8 mouse cellular contexts compared by ENCODE assay signal in the genomic region with DNA sequence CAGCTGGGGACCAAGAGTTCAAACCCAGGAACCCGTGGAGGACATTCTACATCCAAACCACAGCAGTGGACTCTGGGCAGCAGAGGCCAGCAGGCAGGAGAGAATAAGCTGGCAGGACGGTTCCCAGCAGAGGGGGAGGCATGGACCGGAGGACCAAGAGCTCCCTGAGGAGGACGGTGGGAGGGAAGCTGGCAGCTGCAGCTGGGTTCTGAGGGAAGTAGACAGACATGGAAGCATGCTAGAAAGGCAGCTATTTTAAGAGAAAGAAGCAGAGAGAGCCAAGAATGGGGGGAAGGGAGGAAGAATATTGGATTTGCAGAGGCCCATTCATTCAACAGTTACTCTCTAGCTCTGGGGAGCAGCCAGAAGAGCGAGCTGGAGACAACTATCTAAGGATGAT. TPM values are rescaled to one million over a fixed set of nuclear protein-coding genes. Genes with fewer than 3 reads are reported as not detected.
DNase-seq lines count a peak whose midpoint lies in the region; ATAC-seq lines count a peak whose summit lies in the region.

No protein-coding gene starts in this region.

- H3K4me3 ChIP-seq in forebrain, embryonic 15.5 days, result no peak overlapping the region
- no peak overlapping the region for H3K4me3 ChIP-seq in forebrain, embryonic 11.5 days (ENCODE audit: low read depth, low read length)

- ATAC-seq in forebrain, embryonic 15.5 days (replicated peaks), result no peak; the same call in 1 of the 2 replicates
- ATAC-seq in forebrain, embryonic 11.5 days (replicated peaks; ENCODE audit: low FRiP score), result no peak

- no peak for DNase-seq in forebrain, embryonic 11.5 days (ENCODE audit: low spot score)
- peak; percentile 13 for DNase-seq in urinary bladder, postnatal 14 days (ENCODE audit: low spot score)
- no peak for DNase-seq in urinary bladder, adult 2 months (ENCODE audit: low spot score)
- peak; percentile 61 to 67 for DNase-seq in left cerebral cortex, adult 9 months (ENCODE audit: low spot score in 2 of 2)
- no peak for DNase-seq in retina, embryonic 14.5 days (ENCODE audit: low spot score)
- DNase-seq in embryo, embryonic 10 days (ENCODE audit: low spot score), result no peak
- DNase-seq in kidney, adult 9 months, result no peak

- H3K27ac ChIP-seq in forebrain, embryonic 15.5 days (replicated peaks), result peak overlapping the region; percentile 64
- H3K27ac ChIP-seq in forebrain, embryonic 11.5 days (ENCODE audit: low read depth, low read length), result no peak overlapping the region

- H3K36me3 ChIP-seq in forebrain, embryonic 15.5 days, result no peaks in the 10 kb centered on the region
- no peaks in the 10 kb centered on the region for H3K36me3 ChIP-seq in forebrain, embryonic 11.5 days (ENCODE audit: control insufficient read depth, insufficient read depth, low read length)

- no peak overlapping the region for H3K4me2 ChIP-seq in forebrain, embryonic 15.5 days (replicated peaks)
- no peak overlapping the region for H3K4me2 ChIP-seq in forebrain, embryonic 11.5 days (ENCODE audit: low read depth, low read length, severe bottlenecking)

- no peaks in the 10 kb centered on the region for H3K27me3 ChIP-seq in forebrain, embryonic 15.5 days
- no peaks in the 10 kb centered on the region for H3K27me3 ChIP-seq in forebrain, embryonic 11.5 days (ENCODE audit: control insufficient read depth, insufficient read depth, low read length)

- H3K4me1 ChIP-seq in forebrain, embryonic 15.5 days, result peaks cover 40% of the 10 kb centered on the region
- H3K4me1 ChIP-seq in forebrain, embryonic 11.5 days (replicated peaks; ENCODE audit: control insufficient read depth, insufficient read depth, low read length), result peaks cover 3% of the 10 kb centered on the region; the same call in 1 of the 2 replicates

- H3K9me3 ChIP-seq in forebrain, embryonic 15.5 days, result no peaks in the 10 kb centered on the region
- H3K9me3 ChIP-seq in forebrain, embryonic 11.5 days (ENCODE audit: control insufficient read depth, low read length), result no peaks in the 10 kb centered on the region

- WGBS in forebrain, embryonic 15.5 days, result 46% methylated on average over 5 of the region's 5 CpGs
- 85% methylated on average over 5 of the region's 5 CpGs for WGBS in forebrain, embryonic 11.5 days

- H3K9ac ChIP-seq in forebrain, embryonic 15.5 days (replicated peaks), result no peak overlapping the region
- H3K9ac ChIP-seq in forebrain, embryonic 11.5 days (ENCODE audit: low read length), result no peak overlapping the region

RNA-seq across cellular contexts. Expression of a gene that starts 47.1 kb away (rescaled TPM):
- polyA plus RNA-seq in forebrain, embryonic 15.5 days (2015; fragmentation: Nextera tagmentation; extraction: Ambion mirVana), result 14.3 and 15.3 TPM in 2 replicates
- polyA plus RNA-seq in forebrain, embryonic 11.5 days (2014; fragmentation: Nextera tagmentation; extraction: Ambion mirVana), result 15.1 and 18.1 TPM in 2 replicates
- 14.1 and 17.9 TPM in 2 replicates for polyA plus RNA-seq in urinary bladder, adult 2 months (2012; rRNA removed)

Comparison
In these comparisons a context has a peak if more than half of its experiments do, and no peak if none do; other contexts are left out.
1. DNase-seq: peak in urinary bladder, postnatal 14 days (single experiment) and left cerebral cortex, adult 9 months (2 of 2); none in forebrain, embryonic 11.5 days (single experiment), urinary bladder, adult 2 months (single experiment), retina, embryonic 14.5 days (single experiment), embryo, embryonic 10 days (single experiment) and kidney, adult 9 months (single experiment).